Mouse (Mus musculus) kidney, adult 9 months (tissue): ENCODE results near the gene Chst11.

Source experiments
- DNase-seq: peaks from one replicate; pipeline ENCODE4 v3.0.0; 2022

The Chst11 gene

GRCm38 (mm10) chr10:83151896-83152685 lies 166.8 kb downstream of the Chst11 start:
- DNase-seq, result peak; percentile 42

DNA sequence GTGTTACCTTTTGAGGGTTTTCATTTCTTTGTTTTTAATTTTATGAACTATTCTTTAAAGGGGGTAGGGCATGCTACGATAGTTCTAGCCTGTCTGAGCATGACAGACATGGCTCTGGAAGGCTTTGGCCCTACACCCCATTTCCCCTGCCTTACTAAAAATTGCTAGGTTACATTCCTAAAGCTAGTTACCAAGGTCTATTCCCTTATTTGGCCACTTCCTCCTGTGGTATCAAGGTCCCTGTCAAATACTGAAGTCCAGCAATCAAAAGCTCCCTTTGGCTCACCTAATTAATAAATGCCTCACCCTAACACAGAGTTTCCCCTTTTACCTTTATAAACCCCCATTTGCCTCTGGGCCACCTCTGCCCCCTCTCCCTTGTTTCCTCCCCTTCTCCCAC lies 167.4 kb downstream of the Chst11 start:
- peak; percentile 23 for DNase-seq

- no peak for DNase-seq
Observed at GRCm38 (mm10) chr10:83153374-83153773, 168.1 kb downstream of the Chst11 start.

GRCm38 (mm10) chr10:83153887-83154286 lies 168.6 kb downstream of the Chst11 start:
- no peak for DNase-seq

GRCm38 (mm10) chr10:83157289-83157688 lies 172.0 kb downstream of the Chst11 start:
- no peak for DNase-seq

DNA sequence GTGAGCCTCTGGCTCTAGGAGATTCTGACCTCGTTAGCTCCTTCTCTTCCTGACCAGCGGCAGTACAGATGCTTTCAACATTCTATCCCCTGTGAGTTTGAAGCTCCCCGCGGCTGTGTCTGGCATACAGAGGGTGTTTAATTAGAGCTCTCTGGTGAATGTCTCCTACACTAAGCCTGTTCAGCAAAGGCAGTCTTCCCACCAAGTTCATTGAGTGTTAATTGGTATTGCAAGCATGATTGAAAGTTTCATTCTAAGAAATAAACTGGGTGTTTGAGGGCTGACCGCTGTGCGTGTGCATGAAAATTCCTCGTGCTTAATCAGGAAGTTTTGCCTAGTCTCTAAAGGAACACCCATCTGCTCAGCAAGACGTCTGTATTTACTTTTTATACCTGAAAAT lies 173.0 kb downstream of the Chst11 start:
- no peak for DNase-seq

GRCm38 (mm10) chr10:83159229-83159628 lies 173.9 kb downstream of the Chst11 start:
- DNase-seq, result peak; percentile 62

DNA sequence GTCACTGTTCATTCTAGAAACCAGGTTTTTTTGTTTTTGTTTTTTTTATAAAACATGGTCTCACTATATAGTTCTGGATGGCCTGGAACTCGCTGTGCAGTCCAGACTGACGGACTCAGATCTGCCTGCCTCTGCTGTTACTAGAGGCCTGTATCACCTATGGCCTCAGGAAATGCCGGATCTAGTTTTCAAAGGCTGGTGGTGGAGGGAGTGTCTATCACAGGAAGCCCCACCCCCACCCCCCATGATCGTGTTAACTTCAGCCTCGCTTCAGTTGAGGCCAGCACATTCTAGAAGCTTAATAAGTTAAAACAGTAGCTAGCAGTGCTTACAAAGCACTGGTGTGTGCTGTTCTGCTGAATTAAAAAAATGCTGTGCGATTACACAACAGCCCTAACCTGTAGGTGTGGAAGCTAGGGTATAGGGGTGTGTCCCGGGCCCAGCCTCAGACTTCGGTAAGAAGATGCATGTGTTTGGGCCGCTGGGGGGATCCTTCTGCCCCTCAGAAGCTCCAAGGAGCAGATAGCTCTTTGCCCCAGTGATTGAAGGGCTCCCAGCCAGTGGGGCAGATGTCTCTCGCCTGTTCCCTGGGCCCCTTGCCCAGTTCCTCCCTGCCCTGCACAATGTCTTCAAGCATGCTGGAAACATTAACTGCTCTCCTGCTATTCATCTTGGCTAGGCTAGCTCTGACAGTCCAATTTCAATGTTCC lies 176.5 kb downstream of the Chst11 start:
- peak; percentile 94 for DNase-seq

DNA sequence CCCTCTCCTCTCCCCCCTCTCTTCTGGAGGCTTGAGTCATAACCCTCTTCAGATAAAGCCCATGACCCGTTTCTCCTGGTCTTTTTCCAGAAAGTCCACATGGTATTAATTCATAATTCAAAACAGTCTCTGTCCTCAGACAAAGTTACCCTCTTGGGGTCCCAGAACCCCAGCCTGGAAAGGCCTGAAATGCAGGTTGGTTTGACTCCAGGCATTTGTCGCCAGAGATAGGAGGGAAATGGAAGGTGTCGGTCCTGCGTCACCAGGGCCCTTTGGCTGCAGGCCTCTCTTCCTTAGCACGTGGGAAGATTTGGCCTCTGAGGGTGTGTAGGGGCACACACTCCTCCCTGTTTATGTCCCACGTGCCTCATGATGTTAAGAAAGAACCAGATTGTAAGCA lies 178.6 kb downstream of the Chst11 start:
- DNase-seq, result no peak

- no peak for DNase-seq
Observed at GRCm38 (mm10) chr10:83164901-83165435, 179.7 kb downstream of the Chst11 start.

- peak; percentile 66 for DNase-seq
Observed at GRCm38 (mm10) chr10:83165521-83166243, 180.4 kb downstream of the Chst11 start.

DNA sequence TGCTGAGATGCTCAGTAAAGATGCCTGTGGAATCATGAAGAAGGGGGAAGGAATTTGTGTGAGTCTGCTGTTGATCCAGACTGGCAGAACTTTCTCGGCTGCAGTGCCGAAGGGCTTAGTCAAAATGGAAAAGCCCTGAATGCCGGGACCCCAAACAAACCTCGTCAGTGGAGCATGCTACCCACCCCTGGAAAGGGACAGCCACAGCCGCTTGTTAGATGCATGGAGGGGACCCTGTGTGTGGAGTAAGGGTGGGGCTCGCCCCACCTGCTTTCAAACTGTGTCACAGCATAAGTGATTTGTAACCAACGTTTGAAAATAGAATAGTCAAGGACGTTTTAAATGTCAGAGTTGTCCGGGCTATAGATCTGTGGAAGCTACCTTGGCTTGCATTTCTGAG lies 181.0 kb downstream of the Chst11 start:
- no peak for DNase-seq

DNA sequence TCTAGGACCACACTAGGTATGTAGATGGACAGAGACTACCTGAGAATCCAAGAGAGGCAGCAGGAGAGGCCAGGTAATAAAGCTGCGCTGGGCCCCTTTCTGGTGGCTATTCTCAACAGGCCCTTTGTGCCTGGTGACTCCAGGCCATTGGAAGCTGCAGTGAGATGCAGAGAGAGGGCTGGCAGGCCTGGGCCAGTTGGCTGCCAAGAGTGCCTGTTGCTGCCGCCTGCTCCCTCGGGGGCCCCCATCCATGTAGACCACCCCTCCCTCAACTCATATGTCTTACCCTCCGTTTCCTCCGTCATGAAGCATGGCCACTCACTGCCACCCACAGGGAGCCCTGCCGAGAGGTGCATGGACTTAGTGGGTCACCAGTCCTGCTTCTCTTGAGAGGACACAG lies 182.2 kb downstream of the Chst11 start:
- DNase-seq, result no peak

DNA sequence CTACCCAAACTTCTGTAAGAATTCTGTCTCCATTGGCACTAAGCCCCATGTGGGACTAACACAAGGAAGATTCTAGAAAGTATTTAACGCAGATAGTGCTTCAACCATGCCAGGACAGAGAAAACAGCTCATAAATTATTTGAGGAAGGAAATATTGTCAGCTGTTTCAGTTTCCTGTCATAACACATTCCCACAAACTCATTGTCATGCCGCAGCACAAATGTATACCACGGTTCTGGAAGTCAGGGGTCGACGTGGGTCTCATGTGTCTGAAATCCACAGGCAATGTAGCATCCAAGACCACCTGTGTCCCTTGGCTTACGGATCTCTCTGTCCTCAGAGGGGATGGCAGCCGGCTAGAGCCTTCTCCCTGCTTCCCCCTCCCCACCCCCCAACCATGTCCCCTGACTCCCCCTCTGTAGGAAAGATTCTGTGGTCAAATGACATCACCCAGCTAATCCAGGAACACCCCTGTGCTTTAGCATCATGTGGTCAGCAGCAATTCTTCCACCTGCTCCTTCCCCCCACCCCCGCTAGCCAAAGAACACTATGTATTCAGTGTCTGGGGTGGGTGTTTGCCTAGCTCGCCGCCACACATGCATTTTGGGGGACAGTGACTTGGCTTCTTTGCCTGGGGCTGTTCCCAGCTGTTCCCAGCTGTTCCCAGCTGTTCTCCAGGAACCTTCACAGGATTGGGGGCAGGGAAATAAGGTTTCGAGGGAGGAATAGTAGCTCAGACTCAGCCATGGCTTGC lies 183.2 kb downstream of the Chst11 start:
- no peak for DNase-seq

DNA sequence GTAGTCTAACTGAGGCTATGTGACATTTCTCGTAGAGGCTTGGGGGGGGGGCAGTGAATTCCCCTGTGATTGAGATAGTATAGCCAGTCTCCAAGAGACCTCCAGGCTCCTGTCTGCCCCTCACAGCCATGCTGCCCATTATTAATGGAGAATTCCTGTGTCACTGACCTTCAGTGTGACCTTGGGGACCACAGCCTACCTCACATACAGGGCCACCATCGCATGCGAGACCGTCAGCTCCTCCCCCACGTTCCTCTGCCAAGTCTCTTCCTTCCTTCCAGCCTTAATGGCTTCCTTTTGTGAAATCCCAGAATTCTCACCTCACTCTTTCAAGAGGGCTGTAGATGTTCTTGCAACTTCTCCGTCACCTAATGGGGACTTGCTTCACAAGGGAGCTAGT lies 184.3 kb downstream of the Chst11 start:
- DNase-seq, result no peak

GRCm38 (mm10) chr10:83178151-83178550 lies 192.9 kb downstream of the Chst11 start:
- DNase-seq, result no peak

DNA sequence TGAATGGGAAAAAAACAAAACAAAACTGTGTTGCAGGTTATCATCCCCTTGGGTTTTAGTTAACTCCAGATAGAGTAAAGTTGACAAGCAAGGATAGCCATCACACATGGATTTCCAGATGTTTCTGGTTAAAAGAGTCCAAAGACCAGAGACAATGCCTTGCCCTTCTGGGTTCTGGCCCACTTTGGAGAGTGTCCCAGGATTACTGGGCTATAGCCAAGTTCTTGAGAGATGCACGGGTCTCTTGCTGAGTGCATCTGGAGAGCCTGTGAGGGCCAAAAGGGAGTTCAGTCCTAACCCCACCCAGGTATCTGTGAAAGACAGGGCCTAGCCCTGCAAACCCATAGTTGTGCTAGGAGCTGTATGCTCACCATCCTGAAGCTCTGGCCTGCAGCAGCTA lies 193.4 kb downstream of the Chst11 start:
- peak; percentile 80 for DNase-seq

GRCm38 (mm10) chr10:83181831-83182572 lies 196.7 kb downstream of the Chst11 start:
- DNase-seq, result peak; percentile 67

DNA sequence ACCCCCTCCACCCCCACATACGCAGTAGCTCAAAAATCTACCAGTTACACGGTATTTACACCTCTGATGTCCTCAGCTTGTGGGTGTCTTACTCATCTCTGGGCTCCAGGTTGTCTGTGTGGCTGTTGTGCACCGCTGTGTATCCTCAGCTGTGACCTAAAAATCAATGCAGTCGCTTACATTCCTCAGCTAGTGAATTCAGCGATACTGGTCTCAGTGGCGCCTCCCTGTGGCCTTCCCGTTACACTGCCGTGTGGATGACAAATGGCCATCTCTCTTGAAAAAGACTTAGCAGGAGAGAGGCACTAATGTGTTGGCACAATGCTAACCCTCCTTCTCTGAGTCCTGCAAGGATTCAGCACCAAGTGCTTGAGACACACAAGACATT lies 197.3 kb downstream of the Chst11 start:
- DNase-seq, result peak; percentile 79

DNA sequence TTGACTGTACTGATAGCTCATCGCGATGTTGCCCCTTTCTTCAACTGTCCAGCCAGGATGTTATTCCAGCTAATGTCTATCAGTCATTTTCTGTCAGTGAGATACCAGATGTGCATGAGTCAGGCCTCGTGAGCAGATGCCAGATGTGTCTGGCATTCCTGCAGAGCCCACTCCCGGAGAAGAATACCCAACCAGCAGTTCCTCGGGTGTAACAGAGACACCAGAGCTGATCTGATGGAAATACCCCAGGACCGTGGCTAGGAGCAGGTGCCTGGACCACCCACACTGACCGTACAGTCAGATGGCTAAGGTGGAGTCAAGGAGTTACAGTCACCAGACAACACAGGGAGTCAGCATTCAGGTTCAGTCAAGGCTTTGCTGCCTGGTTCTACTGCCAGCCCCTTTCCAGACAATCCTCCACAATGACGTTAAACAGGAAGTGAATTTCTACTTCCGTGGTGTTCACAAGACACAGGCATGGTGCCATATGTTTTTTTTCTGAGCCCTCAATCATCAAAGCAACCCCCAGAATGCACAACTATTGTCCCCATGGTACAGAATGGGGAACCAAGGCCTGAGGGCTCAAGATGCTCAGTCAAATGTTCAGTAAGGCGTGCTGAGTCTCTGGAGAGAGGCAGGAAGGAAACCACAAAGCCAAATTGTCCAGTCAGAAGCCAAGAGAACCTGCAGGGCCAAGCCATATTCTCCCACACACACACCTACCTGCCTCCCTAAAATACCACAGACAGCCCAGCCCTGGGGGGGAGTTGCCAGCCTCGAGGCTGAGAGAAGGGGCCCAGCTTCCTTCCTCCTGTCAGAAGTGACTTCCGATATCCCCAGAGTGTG lies 198.6 kb downstream of the Chst11 start:
- no peak for DNase-seq

DNA sequence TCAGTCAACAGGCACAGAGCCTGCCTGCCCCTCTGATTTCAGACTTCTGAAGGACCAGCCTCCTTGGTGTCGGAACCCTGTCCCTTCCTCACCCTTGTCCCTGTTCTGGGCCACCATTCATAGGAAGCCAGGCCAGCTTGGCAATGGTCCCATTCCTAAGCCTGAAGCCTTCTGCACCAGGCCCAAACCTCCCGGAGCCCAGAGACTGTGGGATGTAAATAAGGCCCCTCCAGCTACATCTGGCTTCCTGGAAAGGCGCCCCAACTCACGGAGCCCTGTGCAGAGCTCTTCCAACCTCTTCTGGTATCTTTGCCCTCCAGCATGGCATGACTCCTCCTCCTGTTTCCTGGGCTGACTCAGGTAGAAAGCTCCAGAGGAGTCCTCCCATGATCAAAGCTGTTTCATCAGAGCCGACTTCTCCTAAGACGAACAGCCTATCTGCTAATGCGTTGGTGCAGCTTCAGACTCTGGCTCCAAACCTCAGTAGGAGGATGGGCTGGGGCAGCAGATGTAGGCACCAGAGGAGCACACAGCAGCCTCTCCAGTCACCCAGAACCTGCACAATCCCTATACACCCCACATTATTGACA lies 199.3 kb downstream of the Chst11 start:
- peak; percentile 51 for DNase-seq
